Mouse (Mus musculus) left cerebral cortex, adult 18-20 months (tissue): Measurements from ENCODE around the gene Slc30a4. TPM values are rescaled to one million over a fixed set of nuclear protein-coding genes. Genes with fewer than 3 reads are reported as not detected.
A peak's percentile ranks its signal among the peaks of the same experiment; 100 is the strongest.

Experiments used
- DNase-seq, 2 experiments: peaks; one replicate each; pipeline ENCODE4 v3.0.0; 2021 to 2022; ENCODE audit warnings: low spot score in 2 of 2, mixed read lengths in 1 of 2
- total RNA-seq, 2 experiments: library from RNA; stranded (reverse); gene quantifications; 2 replicates each; pipeline ENCODE4 v1.2.3; 2021

Gene Slc30a4
- total RNA-seq, 2 experiments from 2014 or later = 49.1 to 50.6 TPM

DNA sequence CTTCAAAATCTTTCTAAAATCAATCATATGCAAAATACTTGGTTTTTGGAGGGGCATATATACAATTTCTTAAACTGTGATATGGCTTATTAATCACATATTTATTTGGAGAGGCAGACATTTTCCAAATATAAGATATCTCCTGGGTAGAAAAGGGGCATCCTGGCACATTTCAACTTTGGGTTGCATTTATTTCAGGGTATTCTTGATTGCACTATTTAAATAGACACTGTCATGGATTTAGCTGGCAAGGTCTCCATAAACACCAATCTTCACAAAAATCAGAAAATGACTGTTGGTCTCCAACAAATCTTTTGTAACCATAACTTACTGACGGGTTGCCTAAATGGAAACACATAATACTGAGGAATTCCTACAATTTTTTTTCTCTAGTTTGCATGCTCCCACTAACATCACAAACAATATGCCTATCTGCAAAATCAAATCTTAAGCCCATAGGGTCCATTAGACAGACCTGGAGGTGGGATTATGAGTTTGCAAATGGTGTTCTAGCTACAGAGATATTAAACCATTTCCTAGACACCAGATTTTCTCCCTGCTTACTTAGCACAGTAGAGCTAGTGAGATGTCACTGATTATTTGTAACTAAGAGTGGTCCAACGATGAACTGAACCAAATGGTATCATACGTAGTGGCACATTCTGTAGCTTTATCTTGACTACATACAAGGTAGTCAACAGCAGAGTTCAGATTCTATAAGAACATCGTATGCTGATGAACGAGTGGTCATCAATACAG is 20.9 kb downstream of the Slc30a4 start:
- no peak for DNase-seq

DNA sequence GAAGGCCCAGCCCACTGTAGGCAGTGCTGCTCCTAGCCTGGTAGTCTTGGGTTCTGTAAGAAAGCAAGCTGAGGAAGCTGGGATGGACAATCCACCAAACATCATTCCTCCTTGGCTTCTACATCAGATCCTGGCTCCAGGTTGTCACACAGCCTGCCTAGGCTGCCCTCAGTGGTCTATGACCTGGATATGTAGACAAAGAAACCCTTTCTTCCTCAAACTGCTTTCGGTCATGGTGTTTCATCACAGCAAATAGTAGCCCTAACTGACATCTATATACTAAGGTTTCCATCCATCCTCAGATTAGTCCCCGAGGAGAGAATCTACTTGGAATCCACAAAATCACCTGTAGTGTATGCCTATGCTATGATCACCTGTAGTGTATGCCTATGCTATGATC is 27.3 kb downstream of the Slc30a4 start:
- no peak for DNase-seq

GRCm38 (mm10) chr2:122672841-122673240 is 29.6 kb downstream of the Slc30a4 start:
- DNase-seq = no peak

DNA sequence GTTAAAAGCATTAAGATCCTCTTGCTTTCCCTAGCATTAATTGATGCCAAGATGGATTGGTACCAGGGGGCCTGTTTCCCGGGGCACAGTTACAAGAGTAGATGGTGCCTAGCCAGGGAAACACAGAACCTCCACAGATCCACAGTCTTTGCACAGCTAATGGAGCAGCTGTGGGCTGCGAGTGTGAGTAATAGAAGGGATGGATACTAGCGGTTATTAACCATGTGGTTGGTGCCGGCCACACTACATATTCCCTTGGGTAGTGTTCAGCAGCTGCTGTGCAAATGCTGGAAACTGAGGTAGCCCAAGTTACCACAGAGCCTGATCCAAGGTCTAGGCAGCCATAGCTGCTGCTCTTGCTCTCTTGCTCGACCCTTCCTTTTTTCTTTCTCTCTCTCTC is 30.7 kb downstream of the Slc30a4 start:
- no peak for DNase-seq

GRCm38 (mm10) chr2:122667856-122668255 is 34.6 kb downstream of the Slc30a4 start:
- DNase-seq = peak; percentile 20 to 25

DNA sequence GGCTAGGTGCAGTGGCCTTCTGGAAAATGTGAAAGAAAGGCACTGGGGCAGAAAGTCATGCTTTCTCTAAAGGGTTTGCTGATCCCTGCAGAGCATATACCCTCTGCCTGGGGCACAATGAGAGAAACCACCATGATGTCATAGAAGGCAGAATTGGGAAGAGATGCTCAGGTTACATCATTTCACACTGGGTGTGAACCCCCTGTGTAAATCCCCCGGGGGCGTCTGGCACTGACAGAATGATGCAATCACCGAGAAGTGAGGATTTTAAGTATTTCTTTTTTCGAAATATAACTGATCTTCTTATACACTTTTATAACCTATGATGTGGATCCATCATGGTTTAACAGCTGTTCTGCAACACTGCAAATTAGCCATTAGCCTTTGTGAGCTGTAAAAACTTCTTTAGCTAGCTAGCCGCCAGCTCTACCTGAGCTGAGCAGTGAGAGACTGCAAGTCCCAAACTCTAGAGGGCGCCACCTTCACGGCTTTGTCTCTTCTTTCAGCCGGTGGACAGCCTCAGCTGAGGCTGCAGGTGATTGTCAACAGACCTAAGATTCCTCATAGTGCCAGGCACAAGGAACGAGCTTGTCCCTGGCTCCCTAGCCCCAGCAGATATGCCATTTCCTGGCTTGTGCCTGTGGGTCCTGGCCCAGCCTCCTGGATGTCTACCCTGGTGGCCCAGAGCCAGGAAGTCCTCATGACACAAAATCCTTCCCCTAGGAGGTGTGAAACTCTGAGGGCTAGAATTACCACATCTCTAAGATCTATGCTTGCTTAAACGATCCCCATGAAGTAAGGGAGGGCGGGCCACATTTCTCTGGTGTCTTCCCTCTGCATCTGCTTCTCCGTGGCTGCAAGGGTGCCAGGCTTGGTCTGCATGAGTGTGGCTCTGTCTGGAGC is 36.2 kb downstream of the Slc30a4 start:
- DNase-seq = peak; percentile 42 to 63

DNA sequence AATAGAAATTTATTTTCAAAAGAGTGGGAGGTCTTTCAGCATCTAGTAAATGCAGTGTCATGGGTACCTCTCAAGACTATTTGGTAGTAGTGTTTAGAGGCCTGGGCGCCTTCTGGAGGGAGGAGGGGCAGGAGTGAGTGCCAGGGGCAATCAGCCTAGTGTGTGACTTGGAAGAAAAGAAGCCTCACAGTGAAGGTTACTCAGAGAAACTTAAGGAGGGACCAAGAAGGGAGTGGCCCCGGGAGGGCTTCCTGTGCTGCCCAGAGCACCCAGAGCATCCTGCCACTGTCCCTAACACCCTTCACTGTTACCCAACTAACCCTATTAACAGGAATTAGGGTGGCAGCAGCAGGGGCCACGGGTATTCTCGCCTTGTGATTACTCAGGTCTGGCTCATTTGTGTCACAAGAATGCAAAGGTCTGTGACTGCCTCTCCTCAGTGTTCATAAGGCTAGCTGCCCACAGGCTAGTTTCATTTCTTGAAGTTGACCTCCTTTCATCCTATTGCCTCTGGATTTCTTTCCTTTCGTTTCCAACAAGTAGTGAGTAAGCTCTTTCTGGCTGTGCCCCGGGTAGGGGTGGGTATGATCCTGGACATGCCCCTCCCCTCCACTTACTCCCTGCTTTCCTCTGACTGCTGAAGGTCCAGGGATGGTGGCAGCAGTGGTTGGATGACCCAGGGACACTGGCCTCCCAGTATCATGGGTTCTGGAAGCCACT is 37.0 kb downstream of the Slc30a4 start:
- DNase-seq = no peak

GRCm38 (mm10) chr2:122659825-122660224 is 42.6 kb downstream of the Slc30a4 start:
- DNase-seq = no peak

GRCm38 (mm10) chr2:122657707-122658524 is 44.5 kb downstream of the Slc30a4 start:
- DNase-seq = no peak

- no peak for DNase-seq
These were observed 45.7 kb downstream of the Slc30a4 start for GRCm38 (mm10) chr2:122656767-122657166.

DNA sequence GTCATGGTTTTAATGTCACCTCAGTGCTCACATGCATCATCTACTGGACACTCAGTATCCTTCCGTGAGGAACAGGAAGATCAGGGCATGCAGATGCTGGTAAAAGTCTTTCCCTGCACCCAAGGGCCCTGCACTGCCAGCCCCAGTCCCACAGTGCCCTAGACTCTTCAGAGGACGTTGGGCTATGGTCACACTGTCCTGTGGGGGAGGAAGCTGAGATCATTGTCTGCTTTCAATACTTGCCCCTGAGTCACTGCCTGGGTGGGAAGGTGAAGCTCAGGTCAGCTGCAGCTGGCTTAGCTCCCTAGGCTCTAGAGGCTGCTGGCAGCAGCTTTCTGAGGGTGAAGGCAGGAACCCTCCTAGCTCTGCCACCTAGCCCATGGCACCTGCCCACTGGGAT is 46.4 kb downstream of the Slc30a4 start:
- no peak for DNase-seq

DNA sequence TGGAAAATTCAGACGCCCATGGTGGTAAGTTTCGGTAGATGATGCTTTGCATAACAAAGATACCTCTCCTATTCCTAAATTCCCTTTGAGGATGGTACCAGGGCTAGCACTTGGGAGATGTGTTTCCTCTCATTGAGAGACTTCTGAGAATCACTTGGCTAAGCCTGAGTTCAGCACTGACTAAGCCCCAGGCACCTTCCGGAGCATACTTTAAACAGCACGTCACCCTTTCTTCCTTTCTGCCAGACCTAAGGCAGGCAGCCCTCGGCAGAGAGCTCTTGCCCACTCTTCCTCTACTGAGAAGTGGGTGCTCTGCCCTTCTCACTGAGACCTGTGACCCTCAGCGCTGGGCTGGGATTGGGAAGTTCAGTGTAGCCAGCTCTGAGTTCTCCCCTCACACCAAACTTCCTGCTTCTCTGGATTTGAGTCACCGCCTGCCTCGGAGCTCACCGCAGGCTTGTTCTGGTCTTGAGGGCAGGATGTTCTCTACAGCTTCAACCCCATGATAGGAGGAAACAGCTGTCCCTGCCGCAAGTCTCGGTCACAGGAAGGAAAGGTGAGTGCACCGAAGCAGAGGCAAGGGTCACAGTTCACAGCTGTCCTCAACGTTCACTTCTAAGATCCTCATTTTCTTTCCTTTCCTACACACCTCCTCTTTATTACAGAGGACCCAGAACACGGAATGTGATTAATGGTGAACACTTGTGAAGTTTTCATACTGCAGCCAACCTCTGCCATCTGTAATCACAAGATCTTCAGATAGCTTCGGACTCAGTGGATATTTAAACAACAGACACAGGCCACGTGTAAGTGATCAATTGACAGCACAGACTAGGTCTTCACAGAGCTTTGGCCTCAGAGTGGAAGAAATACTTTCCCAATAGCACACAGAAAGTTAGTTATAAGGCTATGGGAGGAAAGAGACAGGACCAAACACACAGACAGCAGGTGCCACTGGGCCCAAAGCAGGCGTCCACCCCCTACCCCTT is 50.1 kb downstream of the Slc30a4 start:
- DNase-seq = no peak

DNA sequence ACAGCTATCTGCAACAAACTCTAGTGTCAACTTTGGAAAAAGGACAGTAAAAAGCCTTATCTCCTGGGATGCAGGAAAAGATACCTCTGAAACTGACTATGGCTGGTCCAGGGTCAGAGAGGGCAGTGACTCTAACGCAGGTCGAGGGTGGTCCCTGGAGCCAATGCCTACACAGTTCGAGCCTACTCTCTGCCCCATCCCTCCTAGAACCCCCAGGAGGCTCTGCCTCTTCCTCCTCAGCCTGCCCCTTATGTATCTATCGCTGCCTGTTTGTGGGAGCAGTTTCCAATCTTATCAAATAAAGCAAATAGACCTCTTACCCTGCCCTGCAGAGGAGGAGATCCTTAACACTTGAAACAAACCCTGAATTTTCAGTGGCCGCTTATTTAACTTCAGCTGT is 63.8 kb downstream of the Slc30a4 start:
- no peak for DNase-seq

DNA sequence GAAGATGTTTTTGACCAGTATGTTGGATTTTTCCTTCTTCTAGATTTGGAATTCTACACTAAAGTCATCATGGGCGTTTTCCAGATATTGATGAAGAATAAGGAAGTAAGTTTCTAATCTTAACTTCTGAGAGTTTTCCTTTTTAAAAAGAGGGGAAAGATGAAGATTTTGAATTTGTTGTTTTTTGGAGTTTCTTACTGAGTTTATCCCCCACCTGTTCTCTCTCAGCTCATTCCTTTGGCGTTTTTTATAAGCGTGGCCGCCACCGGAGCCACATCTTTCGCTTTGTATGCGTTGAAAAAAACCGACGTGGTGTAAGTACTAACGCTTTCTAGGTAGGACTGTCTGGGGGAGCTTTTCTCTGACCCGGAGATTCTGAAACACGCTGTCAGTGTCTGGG is 64.4 kb downstream of the Slc30a4 start:
- no peak for DNase-seq

GRCm38 (mm10) chr2:122637526-122637997 is 64.9 kb downstream of the Slc30a4 start:
- peak; percentile 60 to 74 for DNase-seq

GRCm38 (mm10) chr2:122636686-122637085 is 65.8 kb downstream of the Slc30a4 start, which contains the start of gene AA467197:
TSS of gene AA467197 (plus strand) at chr2:122636986.
- no peak for DNase-seq
